Mouse (Mus musculus) right cerebral cortex, adult 2 months (tissue): ENCODE measurements at regions not wholly inside any gene's neighbourhood (a gene's known extent, or its start where the extent isn't known, plus 50 kb on each side); places are given as distances from the start of the nearest gene placed in this dataset.

Source experiments
- DNase-seq, 2 experiments: peaks; one replicate each; pipeline ENCODE4 v3.0.0; 2021 to 2022; ENCODE audit warnings: low spot score in 2 of 2

GRCm38 (mm10) chr2:61245526-61245925 lies 282.5 kb upstream of the Rbms1 start:
- no peak for DNase-seq

GRCm38 (mm10) chr2:61221676-61222075 lies 258.7 kb upstream of the Rbms1 start:
- no peak for DNase-seq

GRCm38 (mm10) chr2:61221157-61221556 lies 258.2 kb upstream of the Rbms1 start:
- DNase-seq, result no peak

- DNase-seq, result no peak
Observed at GRCm38 (mm10) chr2:61213951-61214350, 251.0 kb upstream of the Rbms1 start.

- no peak for DNase-seq
Observed at GRCm38 (mm10) chr2:61201387-61201786, 238.4 kb upstream of the Rbms1 start.

GRCm38 (mm10) chr2:61193976-61194375 lies 231.0 kb upstream of the Rbms1 start:
- no peak for DNase-seq

- DNase-seq, result no peak
Observed at GRCm38 (mm10) chr2:61182424-61182979, 219.5 kb upstream of the Rbms1 start.

GRCm38 (mm10) chr2:61177801-61178200 lies 214.8 kb upstream of the Rbms1 start:
- DNase-seq, result no peak

GRCm38 (mm10) chr2:61176807-61177206 lies 213.8 kb upstream of the Rbms1 start:
- no peak for DNase-seq

- DNase-seq, result no peak
Observed at GRCm38 (mm10) chr2:61173581-61173980, 210.6 kb upstream of the Rbms1 start.

- DNase-seq, result no peak
Observed at GRCm38 (mm10) chr2:61161336-61161735, 198.3 kb upstream of the Rbms1 start.

GRCm38 (mm10) chr2:61159761-61160160 lies 196.8 kb upstream of the Rbms1 start:
- DNase-seq, result no peak

- peak; percentile 15 to 35 for DNase-seq
Observed at GRCm38 (mm10) chr2:61138998-61139631, 176.1 kb upstream of the Rbms1 start.

GRCm38 (mm10) chr2:61138625-61138997 lies 175.6 kb upstream of the Rbms1 start:
- DNase-seq, result peak; percentile 3

GRCm38 (mm10) chr2:61137378-61137777 lies 174.4 kb upstream of the Rbms1 start:
- DNase-seq, result no peak

- no peak for DNase-seq
Observed at GRCm38 (mm10) chr2:61136926-61137325, 173.9 kb upstream of the Rbms1 start.

GRCm38 (mm10) chr2:61123046-61123806 lies 160.2 kb upstream of the Rbms1 start:
- DNase-seq, result no peak

- no peak for DNase-seq
Observed at GRCm38 (mm10) chr2:61121281-61121680, 158.3 kb upstream of the Rbms1 start.

- DNase-seq, result no peak
Observed at GRCm38 (mm10) chr2:61114620-61115019, 151.6 kb upstream of the Rbms1 start.

- no peak for DNase-seq
Observed at GRCm38 (mm10) chr2:61113916-61114315, 150.9 kb upstream of the Rbms1 start.

- DNase-seq, result no peak
Observed at GRCm38 (mm10) chr2:61110591-61110990, 147.6 kb upstream of the Rbms1 start.

- DNase-seq, result no peak
Observed at GRCm38 (mm10) chr2:61109564-61109963, 146.6 kb upstream of the Rbms1 start.

GRCm38 (mm10) chr2:61105169-61105568 lies 142.2 kb upstream of the Rbms1 start:
- no peak for DNase-seq
